Mouse (Mus musculus) cortical plate, adult 2 months (tissue): ENCODE measurements at regions not wholly inside any gene's neighbourhood (a gene's known extent, or its start where the extent isn't known, plus 50 kb on each side); places are given as distances from the start of the nearest gene placed in this dataset.

Experiments used
- H3K27ac ChIP-seq: fragments of 200-500 bp; 2 replicates; pipeline ENCODE4 v1.5.1; 2012; ENCODE audit warnings: low read length, control low read depth, inconsistent platforms; ENCODE audit not compliant: insufficient read depth
- H3K4me1 ChIP-seq: fragments of 200-500 bp; 2 replicates; pipeline ENCODE4 v1.6.1; 2011; ENCODE audit warnings: low read length; ENCODE audit not compliant: control insufficient read depth, insufficient read depth
- H3K4me3 ChIP-seq: fragments of 200-500 bp; 2 replicates; pipeline ENCODE4 v1.5.1; 2011; ENCODE audit warnings: mild to moderate bottlenecking, low read length, control low read depth; ENCODE audit not compliant: insufficient read depth
- CTCF ChIP-seq: fragments of 200-500 bp; IDR thresholded peaks from 2 replicates; pipeline ENCODE4 v1.5.1; 2011; ENCODE audit warnings: mild to moderate bottlenecking, control low read depth, low read length; ENCODE audit not compliant: insufficient read depth; ENCODE audit errors: extremely low read depth
- POLR2A ChIP-seq: fragments of 200-500 bp; IDR thresholded peaks from 2 replicates; pipeline ENCODE4 v1.6.1; 2011; ENCODE audit warnings: mild to moderate bottlenecking, low read length, control low read depth; ENCODE audit not compliant: insufficient read depth; ENCODE audit errors: extremely low read depth

GRCm38 (mm10) chr1:57301260-57301979 lies 76.0 kb upstream of the 1700066M21Rik start:
- no peak for TF ChIP-seq CTCF
- no peak for TF ChIP-seq POLR2A
- no peak overlapping the region for H3K4me3 ChIP-seq
- H3K4me1 ChIP-seq: peaks cover 4% of the 10 kb centered on the region; the same call in 1 of the 2 replicates
- H3K27ac ChIP-seq: no peak overlapping the region

- H3K4me1 ChIP-seq: peaks cover 4% of the 10 kb centered on the region; the same call in 1 of the 2 replicates
- no peak overlapping the region for H3K27ac ChIP-seq
- TF ChIP-seq CTCF (no peak), POLR2A (no peak)
- H3K4me3 ChIP-seq: no peak overlapping the region
These were observed 75.5 kb upstream of the 1700066M21Rik start for GRCm38 (mm10) chr1:57301980-57302331.

GRCm38 (mm10) chr1:57304757-57305156 lies 72.7 kb upstream of the 1700066M21Rik start:
- TF ChIP-seq POLR2A (no peak), CTCF (no peak)
- peaks cover 2% of the 10 kb centered on the region; the same call in 1 of the 2 replicates for H3K4me1 ChIP-seq
- no peak overlapping the region for H3K4me3 ChIP-seq
- no peak overlapping the region for H3K27ac ChIP-seq

- Histone ChIP-seq H3K27ac (no peak overlapping the region), H3K4me1 (no peaks in the 10 kb centered on the region), H3K4me3 (no peak overlapping the region)
- TF ChIP-seq CTCF: no peak
- no peak for TF ChIP-seq POLR2A
These were observed 54.9 kb upstream of the 1700066M21Rik start for GRCm38 (mm10) chr1:57322535-57322934.

GRCm38 (mm10) chr1:57323118-57323517 lies 54.3 kb upstream of the 1700066M21Rik start:
- H3K27ac ChIP-seq: no peak overlapping the region
- no peaks in the 10 kb centered on the region for H3K4me1 ChIP-seq
- H3K4me3 ChIP-seq: no peak overlapping the region
- TF ChIP-seq CTCF: no peak
- no peak for TF ChIP-seq POLR2A

- no peaks in the 10 kb centered on the region for H3K4me1 ChIP-seq
- no peak overlapping the region for H3K4me3 ChIP-seq
- TF ChIP-seq CTCF: no peak
- TF ChIP-seq POLR2A: no peak
- H3K27ac ChIP-seq: no peak overlapping the region
These were observed 51.7 kb upstream of the 1700066M21Rik start for GRCm38 (mm10) chr1:57325585-57326165.
